Mouse (Mus musculus) embryo, embryonic 11.5 days (tissue): ENCODE measurements around the gene Nbeal2.

ENCODE experiments used
- DNase-seq: peaks from one replicate; pipeline ENCODE4 v3.0.0-alpha.2; 2012; ENCODE audit warnings: low read depth, low spot score

The Nbeal2 gene

DNA sequence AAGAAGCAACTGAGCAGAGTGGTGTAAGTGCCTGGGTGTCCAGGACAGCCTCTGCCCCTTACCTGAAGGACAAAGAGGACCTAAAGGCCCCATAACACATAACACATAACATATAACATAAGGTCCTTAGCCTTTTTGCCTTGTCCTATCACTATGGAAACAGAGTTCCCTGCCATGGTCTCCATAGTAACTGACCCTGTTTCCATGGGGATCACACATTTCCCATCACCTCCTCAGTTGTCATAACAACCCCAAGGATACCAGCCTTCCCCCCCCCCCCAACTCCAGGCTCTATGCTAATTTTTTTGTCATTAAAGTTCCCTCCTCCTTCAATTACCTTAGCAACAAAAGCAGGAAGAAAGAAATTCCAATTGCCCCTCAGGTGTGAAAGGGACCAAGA is 4.2 kb downstream of the Nbeal2 start:
- no peak for DNase-seq

DNA sequence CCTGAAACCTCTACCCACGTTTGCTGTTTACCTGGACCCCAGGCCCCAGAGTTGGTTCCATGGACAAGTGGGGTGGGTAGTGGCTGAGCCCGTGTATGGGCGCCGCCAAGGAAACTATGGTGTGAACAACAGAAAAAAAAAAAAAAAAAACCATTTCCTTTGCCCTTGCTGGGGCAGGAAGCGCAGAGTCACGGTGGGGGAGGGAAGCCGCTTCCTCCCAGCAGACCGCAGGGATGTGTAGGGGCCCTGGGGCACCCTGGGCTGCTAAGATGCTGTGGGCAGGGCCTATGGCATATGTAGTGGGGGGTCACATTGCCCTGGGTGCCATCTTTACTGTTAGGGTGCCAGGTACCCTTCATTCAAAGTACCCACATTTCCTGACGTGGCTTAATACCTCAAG is 8.7 kb downstream of the Nbeal2 start:
- DNase-seq, result no peak

DNA sequence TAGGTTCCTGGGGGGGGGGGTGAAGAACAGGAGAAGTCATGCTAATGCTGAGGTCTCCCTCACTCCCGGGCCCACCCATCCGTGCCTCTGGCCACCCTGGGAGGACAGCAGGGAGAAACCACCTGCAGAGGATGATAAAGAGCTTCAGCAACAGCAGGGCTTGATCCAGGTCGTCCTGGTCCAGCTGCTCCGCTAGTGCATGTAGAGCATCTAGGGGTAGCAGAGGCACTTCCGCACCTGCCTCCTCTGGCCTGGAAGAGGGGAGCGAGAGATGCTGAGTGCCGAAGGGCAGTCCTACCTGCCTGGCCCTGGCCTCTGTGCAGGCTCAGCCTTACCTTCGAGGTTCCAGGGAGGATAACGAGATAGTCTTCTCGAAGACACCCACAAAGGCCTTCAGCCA is 9.7 kb downstream of the Nbeal2 start:
- DNase-seq, result no peak

DNA sequence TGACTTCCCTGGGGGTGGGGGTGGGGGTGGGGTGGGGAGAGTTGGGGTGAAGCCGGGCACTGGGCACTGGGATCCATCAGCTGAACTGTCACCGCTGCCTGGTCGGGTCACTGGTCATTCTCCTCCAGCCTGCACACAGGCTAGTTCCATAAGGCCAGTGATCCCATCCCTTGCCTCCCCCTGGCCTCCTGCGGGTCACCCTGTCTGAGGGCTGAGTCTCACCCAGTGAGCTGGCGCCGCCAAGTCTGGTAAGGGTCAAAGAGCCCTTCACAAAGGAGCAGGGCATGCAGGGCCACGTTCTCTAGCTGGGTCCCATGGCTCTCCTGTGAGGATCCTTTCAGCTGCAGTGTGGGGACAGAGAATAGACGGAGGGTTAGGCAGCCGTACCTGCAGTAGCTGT is 10.2 kb downstream of the Nbeal2 start:
- DNase-seq, result no peak

DNA sequence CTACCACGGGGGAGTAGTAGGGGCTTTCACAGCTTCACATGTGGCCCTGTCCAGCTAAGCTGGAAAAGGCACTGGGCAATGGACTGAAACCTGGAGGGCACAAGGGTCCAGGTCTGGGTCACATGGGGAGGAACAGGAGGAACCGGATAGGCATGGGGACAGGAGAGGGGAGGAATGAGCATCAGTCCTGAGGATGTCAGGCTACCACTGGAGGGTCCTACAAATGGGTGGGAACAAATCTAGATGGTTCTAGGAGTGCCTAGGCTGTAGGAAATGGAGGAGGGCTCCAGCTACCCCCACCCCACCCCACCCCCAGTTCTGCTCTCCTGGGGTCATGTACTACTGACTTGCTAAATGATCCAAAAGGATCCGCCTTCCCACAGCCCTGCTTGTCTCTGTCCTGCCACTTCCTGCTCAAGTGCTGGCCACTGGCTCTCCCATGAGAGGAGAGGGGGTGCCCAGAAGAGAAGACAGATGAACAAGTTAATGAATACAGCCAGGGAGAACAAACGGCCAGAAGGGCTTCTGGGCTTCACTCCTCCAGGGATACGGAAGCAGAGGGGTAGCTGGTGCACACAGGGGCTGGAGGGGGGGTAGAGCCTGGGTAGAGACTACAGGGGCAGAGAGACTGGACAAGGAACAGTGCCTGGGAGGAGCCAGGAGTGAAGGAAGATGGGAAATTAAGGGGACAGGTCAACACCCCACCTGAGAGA is 11.0 kb downstream of the Nbeal2 start:
- DNase-seq, result no peak

DNA sequence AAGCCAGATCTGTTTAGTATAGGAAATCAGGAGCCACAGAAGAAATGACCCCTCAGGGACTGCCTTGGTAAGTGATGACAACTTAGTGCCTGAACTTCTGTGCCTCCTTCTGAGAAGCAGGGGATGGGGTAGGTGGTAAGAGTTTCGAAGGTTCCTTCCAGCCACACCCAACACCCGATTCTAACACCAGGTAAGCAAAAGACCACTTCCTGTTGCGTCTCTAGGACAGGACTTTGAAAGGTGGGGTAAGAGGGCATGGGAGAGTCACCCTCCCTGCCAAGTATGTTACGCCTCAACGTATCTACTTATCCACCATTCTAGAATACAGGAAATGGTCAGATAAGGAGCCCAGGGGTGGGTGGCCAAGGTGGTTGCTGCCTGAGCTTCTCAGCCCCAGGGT is 13.0 kb downstream of the Nbeal2 start:
- no peak for DNase-seq

DNA sequence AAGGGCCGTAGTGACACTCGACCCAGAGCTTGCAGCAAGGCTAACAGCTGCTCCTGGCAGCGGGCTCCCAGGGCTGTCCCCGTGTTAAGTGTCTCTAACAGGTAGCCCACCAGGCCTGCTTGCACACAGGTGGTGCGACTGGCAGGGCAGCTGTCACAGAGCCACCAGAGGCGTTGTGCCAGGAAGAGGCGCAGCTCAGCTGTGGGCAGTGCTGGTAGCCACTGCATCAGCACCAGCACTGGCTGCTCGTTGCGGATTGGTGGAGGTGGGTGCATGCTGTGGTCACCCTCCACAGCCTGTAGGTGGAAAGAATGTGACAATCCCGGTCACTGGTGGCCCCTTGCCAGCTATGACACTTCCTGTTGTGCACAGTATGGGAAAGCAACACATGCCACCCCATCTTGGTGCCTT is 15.3 kb downstream of the Nbeal2 start:
- DNase-seq, result no peak

DNA sequence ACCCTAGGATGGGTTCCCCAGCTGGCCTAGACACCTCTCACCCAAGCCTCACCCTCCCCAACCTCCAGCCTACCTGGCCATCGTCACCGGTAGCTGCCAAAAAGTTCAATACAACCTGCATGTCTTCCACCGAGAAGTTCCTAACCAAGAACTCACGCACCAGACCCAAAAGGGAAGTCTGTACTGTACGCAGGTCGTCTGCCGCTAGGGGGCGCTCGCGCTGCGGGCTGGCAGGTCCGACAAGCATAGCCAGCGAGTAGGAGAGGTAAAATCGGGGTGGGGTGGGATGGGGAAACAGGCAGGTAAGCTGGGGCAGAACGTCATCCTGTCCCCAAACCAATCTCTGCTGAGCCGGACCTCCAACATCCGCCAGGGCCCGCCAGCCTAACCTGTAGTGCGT is 18.7 kb downstream of the Nbeal2 start:
- DNase-seq, result peak; percentile 73

DNA sequence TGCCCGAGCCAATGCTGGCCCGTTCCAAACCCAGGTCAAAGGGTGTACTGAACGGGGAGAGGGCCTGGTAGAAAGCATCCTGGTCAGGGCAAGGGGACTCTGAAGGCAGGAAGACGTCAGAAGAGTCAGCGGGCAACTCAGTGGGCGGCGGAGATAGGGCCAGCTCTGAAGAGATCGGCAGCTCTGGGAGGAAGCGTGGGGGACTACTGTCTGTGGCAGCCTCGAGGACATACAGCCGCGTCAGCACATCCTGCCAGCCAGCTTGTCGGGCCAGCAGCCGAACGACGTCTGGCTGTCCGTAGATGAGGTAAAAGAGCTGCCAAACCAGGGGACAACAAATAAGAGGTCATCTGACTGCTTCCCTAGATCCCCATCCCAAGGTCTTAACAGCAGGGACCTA is 20.1 kb downstream of the Nbeal2 start:
- no peak for DNase-seq

DNA sequence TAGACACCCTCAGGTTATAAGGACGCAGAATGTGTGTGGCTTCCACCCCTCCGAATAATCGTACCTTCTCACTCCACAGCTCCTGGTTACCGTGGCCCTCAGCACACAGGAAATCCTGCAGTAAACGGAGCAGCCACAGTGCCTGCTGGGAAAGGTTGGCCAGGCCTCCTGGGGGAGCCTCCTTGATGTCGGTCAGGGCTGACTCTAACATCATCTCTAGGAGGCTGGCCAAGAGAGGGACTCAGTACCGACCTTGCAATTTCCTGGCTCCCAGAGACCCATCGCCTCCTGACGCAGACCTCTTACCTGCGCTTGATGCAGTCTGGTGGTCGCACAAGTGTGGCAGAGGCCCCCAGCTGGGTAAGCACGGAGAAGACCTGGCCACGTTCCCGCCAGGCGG is 21.3 kb downstream of the Nbeal2 start:
- no peak for DNase-seq

DNA sequence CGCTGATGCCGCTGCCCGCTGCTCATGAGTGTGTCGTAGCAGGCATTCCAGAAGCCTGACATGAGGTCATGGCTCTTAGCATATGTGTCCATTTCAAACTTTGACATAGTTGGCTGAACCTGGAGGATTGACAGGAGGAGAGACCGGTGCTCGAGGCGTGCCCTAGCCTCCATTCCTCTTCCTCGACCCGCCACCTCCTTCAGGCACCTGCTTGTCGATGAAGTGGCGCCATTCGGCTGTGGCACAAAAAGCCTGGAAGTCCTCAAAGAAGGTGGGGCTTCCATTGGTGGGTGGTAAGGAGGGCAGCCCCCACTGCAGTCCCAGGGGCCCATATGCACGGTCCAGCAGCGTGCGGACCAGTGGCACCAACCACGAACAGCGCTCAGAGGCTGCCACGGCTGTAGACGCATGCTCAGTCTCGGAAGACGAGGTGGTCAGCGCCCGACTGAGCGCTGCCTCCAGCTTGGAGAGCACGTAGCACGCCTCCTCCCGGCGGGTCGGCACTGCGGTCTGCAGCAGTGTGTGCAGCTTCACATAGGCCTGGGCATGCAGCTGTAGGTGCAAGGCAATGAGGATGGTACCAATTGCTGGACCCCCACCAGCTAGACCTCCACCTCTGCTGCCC is 22.2 kb downstream of the Nbeal2 start:
- no peak for DNase-seq

DNA sequence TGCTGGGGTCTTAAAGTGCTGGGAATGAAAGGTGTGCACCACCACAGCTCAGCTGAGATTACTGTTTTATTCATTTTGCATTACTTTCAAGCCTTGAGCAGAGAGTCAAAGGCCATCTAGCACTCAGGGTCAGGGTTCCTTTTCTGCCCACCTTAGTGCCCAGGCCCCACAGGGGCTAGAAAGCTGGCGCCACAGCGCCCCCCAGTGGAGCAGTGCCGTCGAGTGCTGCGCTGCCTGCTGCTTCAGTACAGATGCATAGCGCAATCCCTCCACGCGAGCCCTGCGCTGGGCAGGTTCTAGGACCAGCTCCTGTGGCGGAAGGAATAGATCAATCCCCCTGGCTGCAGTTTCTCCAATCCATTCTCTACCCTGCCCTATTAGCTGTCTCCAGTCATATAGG is 22.8 kb downstream of the Nbeal2 start:
- peak; percentile 51 for DNase-seq

DNA sequence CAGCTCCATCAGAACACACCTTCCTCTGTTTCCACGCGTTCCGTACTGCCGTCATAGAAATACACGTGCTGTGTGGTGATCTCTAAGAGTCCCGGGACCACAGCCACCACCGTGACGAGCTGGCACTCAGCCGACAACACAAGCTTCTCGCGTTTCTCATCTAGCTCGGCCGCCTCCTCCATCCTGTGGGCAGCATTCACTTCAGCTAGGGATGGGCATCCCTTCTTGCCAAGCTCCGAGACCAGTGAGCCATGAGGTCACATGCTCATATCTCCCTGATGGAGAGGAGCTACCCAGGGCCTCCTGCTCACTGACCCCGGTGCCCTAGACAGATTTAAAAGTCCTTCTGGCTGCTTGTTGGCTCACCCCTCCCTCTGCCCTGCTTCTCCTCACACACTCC is 23.8 kb downstream of the Nbeal2 start:
- no peak for DNase-seq

DNA sequence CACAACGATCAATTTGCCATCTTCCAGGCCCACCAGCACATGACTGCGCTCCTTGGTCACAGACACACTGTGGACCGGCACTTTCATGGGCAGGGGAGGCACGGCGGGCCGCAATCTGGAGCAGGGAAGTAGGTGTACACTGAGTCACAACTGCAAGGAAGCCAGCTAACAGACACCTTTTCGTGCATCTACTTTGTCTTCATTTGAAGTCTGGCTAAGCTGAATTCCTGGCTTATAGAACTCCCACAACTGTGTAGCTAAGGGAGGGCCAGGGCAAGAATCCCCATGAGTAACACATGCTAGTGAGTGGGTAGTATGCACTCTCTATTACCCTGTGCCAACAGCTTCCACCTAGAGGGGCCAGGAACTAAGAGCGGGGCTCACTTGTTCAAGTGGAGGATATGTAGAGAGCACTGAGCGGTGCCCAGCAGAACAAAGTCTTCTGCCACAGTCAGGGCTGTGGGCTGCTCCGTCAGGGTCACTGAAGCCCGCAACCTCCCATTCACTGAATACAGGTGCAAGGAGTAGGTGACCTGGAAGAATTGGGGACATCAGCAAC is 28.5 kb downstream of the Nbeal2 start:
- DNase-seq, result no peak

DNA sequence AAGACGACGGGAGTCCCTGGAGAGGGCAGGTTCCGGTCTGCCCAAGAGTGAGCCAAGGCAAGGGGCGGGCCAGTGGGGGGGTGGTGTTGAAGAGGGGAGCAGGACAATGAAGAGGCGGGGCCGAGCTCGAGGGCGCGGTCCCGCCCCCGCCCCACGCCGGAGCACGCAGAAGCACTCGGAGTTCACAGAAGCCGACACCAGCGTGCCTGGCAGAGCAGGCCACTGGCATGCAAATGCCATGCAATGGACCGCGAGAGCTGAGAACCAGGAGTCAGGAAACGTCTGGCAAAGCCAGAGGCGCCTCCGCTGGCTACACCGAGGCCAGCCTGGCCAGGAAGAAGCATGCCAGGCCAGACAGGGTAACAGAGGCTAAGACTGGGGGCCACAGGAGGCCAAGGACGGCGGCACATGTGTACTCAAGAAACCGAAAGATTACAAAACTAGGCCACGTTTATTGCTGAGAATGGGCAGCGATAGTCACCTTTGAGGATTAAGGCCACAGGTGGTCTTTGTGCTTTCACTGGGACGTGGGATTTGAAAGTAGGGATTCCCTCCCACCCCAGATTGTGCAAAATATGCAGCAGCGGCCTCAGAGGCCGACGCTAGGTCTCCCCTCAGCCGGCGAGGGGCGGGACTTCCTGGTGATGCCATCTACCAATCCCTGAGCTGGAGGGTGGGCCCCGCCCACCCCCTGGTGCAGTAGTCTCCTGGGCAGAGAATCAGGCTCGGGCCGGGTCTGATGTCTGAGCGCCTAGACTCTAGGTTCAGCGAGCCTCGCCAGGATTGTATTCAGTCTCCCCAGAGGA is 29.4 kb downstream of the Nbeal2 start, which contains the start of gene Nradd:
Nradd (minus strand) TSS at position 92 of the 806 bp plus-strand sequence.
- peak; percentile 88 for DNase-seq

DNA sequence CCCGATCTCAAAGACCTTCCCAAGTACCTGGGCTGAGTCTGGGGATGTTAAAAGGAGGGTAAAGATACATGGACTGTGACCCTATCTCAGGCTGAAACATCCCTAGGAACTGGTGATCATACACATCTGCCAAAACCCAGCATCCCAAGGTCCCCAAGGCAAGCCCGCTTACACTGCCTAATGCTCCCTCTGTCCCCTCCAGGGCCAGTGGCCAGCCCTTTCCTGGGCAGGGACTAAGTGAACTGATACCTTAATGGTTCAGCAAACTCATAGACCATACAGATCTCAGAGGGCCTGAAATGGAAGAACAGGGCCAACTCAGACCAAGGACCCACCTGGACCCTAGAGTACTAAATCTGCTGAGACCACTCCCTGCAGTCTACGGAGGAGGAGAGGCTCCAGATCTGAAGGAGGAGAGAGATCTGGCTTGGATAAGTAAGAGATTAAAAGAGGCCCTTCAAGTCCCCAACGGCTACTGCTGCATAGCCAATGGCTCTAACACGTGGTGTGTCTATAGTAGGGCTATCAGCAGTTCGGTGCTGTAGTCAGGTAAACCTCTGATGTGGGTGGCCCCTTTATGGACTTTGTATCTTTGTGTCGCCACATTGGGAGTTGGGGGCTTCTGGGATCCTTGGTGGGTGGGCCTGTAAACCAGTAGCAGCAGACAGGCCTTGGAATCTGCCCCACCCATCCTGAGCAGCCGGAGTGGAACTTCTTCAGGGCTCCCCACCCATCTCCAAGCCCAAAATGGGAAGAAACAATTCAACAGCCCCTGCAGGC is 30.4 kb downstream of the Nbeal2 start:
- no peak for DNase-seq

DNA sequence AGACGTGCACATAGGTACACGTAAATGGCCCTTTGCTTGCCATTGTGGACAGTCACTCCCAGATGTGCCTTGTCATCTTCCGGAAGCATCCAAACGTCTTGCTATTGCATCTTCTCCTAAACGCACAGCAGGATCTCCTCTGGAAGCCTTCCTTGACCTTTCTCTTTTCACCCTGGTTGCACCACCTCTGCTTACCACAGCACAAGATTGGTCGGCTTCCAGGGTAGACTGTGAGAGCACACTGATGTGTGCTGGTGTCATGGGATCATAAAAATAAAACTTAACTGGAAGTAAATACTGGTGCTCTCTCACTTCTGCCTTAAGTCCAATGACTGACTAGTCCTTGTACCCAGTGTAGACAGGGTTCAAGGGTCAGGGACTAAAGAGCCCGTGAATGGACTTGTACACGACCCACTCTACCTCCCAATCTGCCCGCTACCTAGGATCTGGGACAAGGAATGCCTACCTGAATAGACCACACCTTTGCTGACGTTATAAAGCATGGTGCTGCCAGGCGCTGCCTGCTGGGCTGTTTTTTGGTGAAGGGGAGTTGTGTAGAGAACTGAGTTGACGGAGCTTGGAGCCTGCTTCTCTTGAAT is 31.2 kb downstream of the Nbeal2 start:
- DNase-seq, result no peak

DNA sequence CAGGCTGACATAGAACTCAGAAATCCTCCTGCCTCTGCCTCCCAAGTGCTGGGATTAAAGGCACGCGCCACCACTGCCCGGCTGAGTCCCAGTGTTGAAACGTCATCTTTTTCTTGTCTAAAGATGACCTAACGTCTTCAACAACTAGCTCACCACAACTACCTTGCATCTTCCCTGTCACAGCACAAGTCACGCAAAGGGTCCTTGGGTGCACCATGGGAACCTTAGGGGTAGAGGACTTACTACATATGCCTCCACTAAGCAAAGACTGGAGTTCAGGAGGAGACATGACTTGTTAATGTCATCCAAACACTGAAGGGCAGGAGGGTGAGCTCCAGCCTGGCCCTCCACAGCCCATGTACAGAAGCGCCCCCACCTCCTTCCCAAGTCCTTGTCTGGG is 33.3 kb downstream of the Nbeal2 start:
- no peak for DNase-seq

DNA sequence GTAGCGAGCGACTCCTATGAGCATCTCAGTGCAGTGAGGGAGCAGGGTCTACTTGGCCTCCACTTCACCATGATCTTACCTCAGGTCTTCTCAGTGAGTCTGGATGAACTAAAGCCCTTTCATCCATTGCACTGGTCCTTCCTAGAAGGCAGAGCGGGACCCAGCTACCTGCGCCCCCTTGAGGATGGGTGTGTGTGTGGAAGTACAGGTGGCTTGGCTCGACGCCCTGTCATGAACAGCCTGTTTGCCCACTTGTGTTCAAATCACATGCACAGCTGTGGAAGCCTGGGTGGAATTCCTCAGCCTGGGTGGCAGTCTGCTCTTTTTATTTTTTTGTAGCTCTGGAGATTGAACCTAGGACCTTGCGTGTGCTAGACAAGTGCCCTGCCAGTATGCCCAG is 33.8 kb downstream of the Nbeal2 start:
- no peak for DNase-seq

DNA sequence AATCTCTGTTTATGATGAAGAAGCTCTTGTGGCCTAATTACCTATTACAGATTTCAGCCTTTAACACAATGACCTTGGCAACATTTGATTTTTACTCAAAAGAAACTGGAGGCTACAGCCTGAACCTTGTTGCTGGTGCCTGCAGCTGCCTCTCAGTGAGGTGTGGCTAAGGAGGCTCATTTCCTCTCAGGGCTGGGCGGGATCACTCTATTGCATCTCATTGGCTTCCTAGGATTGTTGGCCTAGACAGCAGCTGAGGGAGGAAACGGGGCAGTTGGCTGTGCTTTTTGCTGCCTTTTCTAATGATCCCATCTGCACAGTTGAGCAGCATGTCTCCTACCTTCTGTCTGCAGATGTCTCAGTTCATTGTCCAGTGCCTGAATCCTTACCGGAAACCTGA is 36.9 kb downstream of the Nbeal2 start:
- no peak for DNase-seq

DNA sequence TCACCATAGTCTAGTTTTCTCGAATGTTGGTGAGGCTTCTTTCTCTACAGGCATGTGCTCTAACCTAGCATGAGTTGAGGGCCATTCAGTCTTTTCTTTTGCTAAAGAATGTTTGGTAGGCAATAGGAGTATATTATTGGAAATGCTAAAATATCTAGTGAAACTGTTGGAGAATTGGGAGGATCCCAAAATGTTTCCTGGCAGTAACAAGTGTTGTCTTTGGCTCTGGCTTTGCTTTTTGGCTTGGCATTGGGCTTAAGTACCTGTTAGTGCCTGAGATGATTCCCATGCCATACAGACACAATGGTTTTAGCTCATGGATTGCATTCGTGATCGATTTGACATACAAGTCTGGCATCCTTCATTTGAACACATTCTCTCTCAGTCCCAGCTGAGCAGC is 42.5 kb downstream of the Nbeal2 start:
- DNase-seq, result no peak
